Mouse (Mus musculus): ENCODE results near the gene Ovol2.

Ovol2 gene

GRCm38 (mm10) chr2:144310273-144310672, 21.7 kb downstream of the Ovol2 start:
- no peak for DNase-seq

GRCm38 (mm10) chr2:144308561-144308960, 23.4 kb downstream of the Ovol2 start:
- DNase-seq, result no peak

- no peak for DNase-seq
These were observed 26.1 kb downstream of the Ovol2 start for GRCm38 (mm10) chr2:144305721-144306294.

- DNase-seq, result no peak
These were observed 30.8 kb downstream of the Ovol2 start for GRCm38 (mm10) chr2:144301101-144301500.

- DNase-seq, result no peak
These were observed 31.9 kb downstream of the Ovol2 start for GRCm38 (mm10) chr2:144299749-144300669.

GRCm38 (mm10) chr2:144295145-144295735, 36.7 kb downstream of the Ovol2 start:
- no peak for DNase-seq

- DNase-seq, result peak; percentile 22
These were observed 40.2 kb downstream of the Ovol2 start for GRCm38 (mm10) chr2:144291600-144292305.

- no peak for DNase-seq
These were observed 41.6 kb downstream of the Ovol2 start for GRCm38 (mm10) chr2:144290321-144290720.

GRCm38 (mm10) chr2:144281417-144281816, 50.5 kb downstream of the Ovol2 start:
- no peak for DNase-seq

GRCm38 (mm10) chr2:144280568-144280967, 51.4 kb downstream of the Ovol2 start:
- DNase-seq, result no peak

GRCm38 (mm10) chr2:144279742-144280141, 52.2 kb downstream of the Ovol2 start:
- peak; percentile 10 for DNase-seq

- no peak for DNase-seq
These were observed 55.1 kb downstream of the Ovol2 start for GRCm38 (mm10) chr2:144276885-144277284.

GRCm38 (mm10) chr2:144274741-144275140, 57.2 kb downstream of the Ovol2 start:
- no peak for DNase-seq

GRCm38 (mm10) chr2:144272088-144272487, 59.9 kb downstream of the Ovol2 start:
- DNase-seq, result no peak

- peak; percentile 91 for DNase-seq
These were observed 61.2 kb downstream of the Ovol2 start, which contains the start of the genes Mgme1 and Snx5 for GRCm38 (mm10) chr2:144270507-144271420. Mgme1 (plus strand) TSS chr2:144270663. Snx5 (minus strand) TSS chr2:144270906.

GRCm38 (mm10) chr2:144269679-144270475, 62.1 kb downstream of the Ovol2 start:
- no peak for DNase-seq

- no peak for DNase-seq
These were observed 62.7 kb downstream of the Ovol2 start for GRCm38 (mm10) chr2:144269306-144269650.

GRCm38 (mm10) chr2:144268446-144269305, 63.3 kb downstream of the Ovol2 start:
- DNase-seq, result no peak

GRCm38 (mm10) chr2:144267731-144268015, 64.3 kb downstream of the Ovol2 start:
- DNase-seq, result no peak

GRCm38 (mm10) chr2:144267004-144267730, 64.8 kb downstream of the Ovol2 start:
- DNase-seq, result no peak
